Mouse (Mus musculus) midbrain, embryonic 11.5 days (tissue): Measurements from ENCODE around the gene Apc2. TPM values are rescaled to one million over a fixed set of nuclear protein-coding genes. Genes with fewer than 3 reads are reported as not detected.

Experiments
- ATAC-seq: fragments of 200-750 bp; cut with Nextera tagmentation; 2 replicates; pipeline ENCODE4 v1.8.0; 2017; ENCODE audit warnings: moderate TSS enrichment, moderate library complexity; ENCODE audit not compliant: low FRiP score
- DNase-seq: peaks from one replicate; pipeline ENCODE4 v3.0.0; 2015; ENCODE audit warnings: low spot score; ENCODE audit errors: missing footprints
- H3K27ac ChIP-seq: fragments of 300-500 bp; sonication (generic); 2 replicates; pipeline ENCODE4 v1.5.1; 2014; ENCODE audit warnings: low read depth, low read length
- H3K27me3 ChIP-seq: fragments of 300-500 bp; sonication (generic); 2 replicates; pipeline ENCODE4 v1.6.1; 2014; ENCODE audit warnings: mild to moderate bottlenecking, low read length, moderate library complexity, mixed read lengths; ENCODE audit not compliant: control insufficient read depth, insufficient read depth
- H3K36me3 ChIP-seq: fragments of 300-500 bp; sonication (generic); 2 replicates; pipeline ENCODE4 v1.6.1; 2014; ENCODE audit warnings: mild to moderate bottlenecking, low read length, moderate library complexity, mixed read lengths; ENCODE audit not compliant: control insufficient read depth, insufficient read depth
- H3K4me1 ChIP-seq: fragments of 300-500 bp; sonication (generic); 2 replicates; pipeline ENCODE4 v1.6.1; 2014; ENCODE audit warnings: low read length; ENCODE audit not compliant: control insufficient read depth, insufficient read depth
- H3K4me2 ChIP-seq: fragments of 300-500 bp; sonication (generic); 2 replicates; pipeline ENCODE4 v1.6.1; 2014; ENCODE audit warnings: mild to moderate bottlenecking, moderate library complexity
- H3K4me3 ChIP-seq: fragments of 300-500 bp; sonication (generic); 2 replicates; pipeline ENCODE4 v1.5.1; 2014; ENCODE audit warnings: low read depth, low read length
- H3K9ac ChIP-seq: fragments of 300-500 bp; sonication (generic); 2 replicates; pipeline ENCODE4 v1.6.1; 2014; ENCODE audit warnings: low read length
- H3K9me3 ChIP-seq: fragments of 300-500 bp; sonication (generic); 2 replicates; pipeline ENCODE4 v1.6.1; 2016; ENCODE audit warnings: low read length; ENCODE audit not compliant: control insufficient read depth
- WGBS: fragments of 180-500 bp; shearing (Covaris S2); extraction: QIAGEN DNeasy Blood & Tissue Kit; methylation state at CpG from one replicate; pipeline ENCODE4 v1.1.7; 2014; 5-methylcytosine and 5-hydroxymethylcytosine counted together
- polyA plus RNA-seq: library from polyadenylated mRNA; unstranded; fragments of >200 nt; fragmentation: Nextera tagmentation; extraction: Ambion mirVana; gene quantifications from 2 replicates; pipeline ENCODE4 v1.2.1, GENCODE M21; 2014

Apc2 gene
- polyA plus RNA-seq, 1 experiment from 2014 or later, result 63.4 TPM

DNA sequence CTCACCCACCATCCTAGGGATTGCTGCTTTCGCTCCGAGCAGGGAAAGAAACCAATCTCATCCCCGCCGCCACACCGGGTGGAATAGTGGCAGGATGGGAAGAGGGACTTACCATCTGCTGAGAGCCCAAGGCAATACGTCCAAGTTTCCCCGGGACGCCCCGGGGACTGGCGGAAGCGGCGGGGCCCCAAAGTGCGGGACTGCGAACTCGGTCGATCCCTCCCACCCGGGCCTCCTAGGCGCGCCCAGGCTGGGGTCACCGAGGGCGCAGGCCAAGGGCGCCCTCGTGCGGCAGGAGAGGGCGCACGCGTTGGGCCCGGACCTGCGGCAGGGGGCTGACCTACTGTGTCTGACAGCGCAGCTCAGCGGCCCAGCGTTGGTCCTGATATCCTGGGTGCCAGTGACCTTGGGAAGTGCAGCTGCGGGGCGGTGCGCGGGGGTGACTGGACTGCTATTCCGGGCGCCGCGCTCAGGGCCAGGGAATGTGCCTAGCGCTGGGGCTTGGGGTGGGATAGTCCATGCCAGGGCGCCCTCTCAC, 52.5 kb downstream of the Apc2 start, which contains the start of gene Adamtsl5:
Gene Adamtsl5 (minus strand): TSS at position 169 of the 538 bp plus-strand sequence.
- no peak within 1 kb of the TSS for H3K27ac ChIP-seq
- DNase-seq (peak; percentile 98), ATAC-seq (peak; percentile 62)
- no peaks in the 10 kb centered on the region for H3K36me3 ChIP-seq
- H3K27me3 ChIP-seq, result peaks cover 85% of the 10 kb centered on the region
- H3K9me3 ChIP-seq, result no peaks in the 10 kb centered on the region
- WGBS, result under 1% methylated on average over 42 of the region's 42 CpGs
- peaks cover 10% of the 10 kb centered on the region for H3K4me1 ChIP-seq
- peak within 1 kb of the TSS; percentile 20; the same call in 1 of the 2 replicates for H3K9ac ChIP-seq
- H3K4me2 ChIP-seq, result peak within 1 kb of the TSS; percentile 38
- peak within 1 kb of the TSS; percentile 15; the same call in 1 of the 2 replicates for H3K4me3 ChIP-seq

DNA sequence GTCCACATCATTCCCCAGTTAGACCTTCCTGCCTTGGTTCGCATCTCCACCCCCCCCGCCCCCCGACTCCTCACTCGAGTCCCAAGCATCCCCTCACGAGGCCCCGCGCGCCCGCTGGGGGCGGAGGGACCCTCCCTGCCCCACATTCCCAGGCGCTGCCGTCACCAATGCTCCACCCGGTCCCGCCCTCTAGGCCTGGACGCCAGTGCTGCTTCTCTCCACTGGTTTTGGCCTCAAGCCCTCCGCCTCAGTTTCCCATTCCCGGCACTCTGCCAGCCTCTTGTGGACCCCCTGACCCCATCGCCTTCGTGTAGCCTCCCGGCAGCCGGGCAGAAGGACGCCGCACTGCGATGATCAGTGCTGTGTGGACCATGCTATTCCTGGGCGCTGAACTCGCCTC, 53.2 kb downstream of the Apc2 start:
- H3K4me1 ChIP-seq, result peaks cover 9% of the 10 kb centered on the region
- H3K27ac ChIP-seq, result no peak overlapping the region
- ATAC-seq, result no peak
- H3K27me3 ChIP-seq, result peaks cover 80% of the 10 kb centered on the region
- H3K36me3 ChIP-seq, result no peaks in the 10 kb centered on the region
- no peak overlapping the region for H3K4me2 ChIP-seq
- no peaks in the 10 kb centered on the region for H3K9me3 ChIP-seq
- 11% methylated on average over 26 of the region's 26 CpGs for whole genome bisulfite sequencing
- H3K9ac ChIP-seq, result no peak overlapping the region
- no peak for DNase-seq
- H3K4me3 ChIP-seq, result no peak overlapping the region

DNA sequence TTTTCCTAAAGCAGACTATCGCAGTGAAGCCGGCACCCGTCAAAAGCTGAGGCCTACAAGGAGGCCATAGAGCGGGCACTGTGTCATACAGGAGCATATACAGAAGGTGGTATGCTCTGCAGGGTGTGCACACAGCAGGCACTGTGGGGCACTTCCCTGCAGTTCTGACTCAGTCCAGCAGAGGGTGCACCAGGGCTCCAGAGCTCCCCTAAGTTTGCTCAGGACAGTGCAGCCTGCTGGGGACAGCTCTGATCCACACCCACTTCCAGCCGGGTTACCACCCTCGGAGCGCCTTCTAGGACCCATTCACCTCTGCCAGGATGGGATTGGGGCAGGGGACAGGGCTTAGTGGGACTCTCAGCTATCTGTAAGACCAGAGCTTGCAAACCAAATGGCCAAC, 54.5 kb downstream of the Apc2 start:
- Histone ChIP-seq H3K27me3 (peaks cover 75% of the 10 kb centered on the region), H3K4me3 (no peak overlapping the region), H3K4me1 (peaks cover 4% of the 10 kb centered on the region), H3K27ac (no peak overlapping the region), H3K36me3 (no peaks in the 10 kb centered on the region), H3K4me2 (no peak overlapping the region), H3K9ac (no peak overlapping the region), H3K9me3 (no peaks in the 10 kb centered on the region)
- WGBS, result 5% methylated on average over 7 of the region's 7 CpGs
- DNase-seq (peak; percentile 99), ATAC-seq (peak; percentile 74)

DNA sequence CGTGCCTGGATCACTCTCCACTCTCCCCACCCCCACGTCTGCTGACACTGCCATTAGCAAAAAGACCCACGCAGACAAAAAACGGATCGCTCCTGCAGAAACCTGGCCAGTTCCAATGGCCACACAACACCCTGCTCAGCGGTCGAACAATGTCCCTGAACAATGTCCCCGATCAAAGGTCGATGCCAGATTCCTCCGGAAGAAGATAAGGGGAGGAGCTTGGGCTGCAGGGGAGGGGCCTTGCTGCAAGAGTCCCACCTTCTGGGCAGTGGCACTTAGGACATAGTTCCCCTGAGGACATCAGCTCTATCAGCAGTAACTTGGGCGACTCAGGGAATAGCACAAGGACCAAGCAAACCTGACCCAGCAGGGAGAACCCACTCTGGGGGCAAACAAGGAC, 56.1 kb downstream of the Apc2 start:
- no peak overlapping the region for H3K4me2 ChIP-seq
- H3K4me3 ChIP-seq, result no peak overlapping the region
- ATAC-seq, result no peak
- H3K27me3 ChIP-seq, result peaks cover 76% of the 10 kb centered on the region
- 27% methylated on average over 11 of the region's 11 CpGs for WGBS
- H3K4me1 ChIP-seq, result peaks cover 11% of the 10 kb centered on the region
- no peaks in the 10 kb centered on the region for H3K36me3 ChIP-seq
- no peak overlapping the region for H3K9ac ChIP-seq
- H3K9me3 ChIP-seq, result no peaks in the 10 kb centered on the region
- no peak for DNase-seq
- H3K27ac ChIP-seq, result no peak overlapping the region

DNA sequence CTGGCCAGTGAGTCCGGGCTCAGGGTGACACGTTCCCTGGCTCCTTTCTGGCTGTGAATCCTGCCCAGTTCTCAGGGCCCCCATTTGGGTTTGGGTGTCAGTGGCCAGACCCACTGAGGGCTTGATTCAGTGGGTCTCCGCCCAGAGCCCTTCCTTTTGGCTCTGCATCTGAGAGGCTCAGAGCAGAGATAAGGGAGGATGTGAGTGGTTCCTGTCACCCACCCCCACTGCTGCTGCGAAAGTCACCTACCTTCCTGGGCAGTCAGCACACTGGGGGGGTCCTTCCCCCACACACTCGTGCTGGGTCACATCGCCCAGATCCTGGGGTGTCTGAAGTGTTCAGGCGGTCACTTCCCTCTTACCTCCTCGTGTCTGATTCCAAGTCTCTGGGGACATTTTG, 57.0 kb downstream of the Apc2 start:
- H3K4me3 ChIP-seq, result no peak overlapping the region
- H3K36me3 ChIP-seq, result no peaks in the 10 kb centered on the region
- H3K9me3 ChIP-seq, result no peaks in the 10 kb centered on the region
- H3K4me2 ChIP-seq, result no peak overlapping the region
- no peak overlapping the region for H3K27ac ChIP-seq
- WGBS, result 68% methylated on average over 8 of the region's 8 CpGs
- peaks cover 11% of the 10 kb centered on the region for H3K4me1 ChIP-seq
- H3K27me3 ChIP-seq, result peaks cover 76% of the 10 kb centered on the region
- no peak for ATAC-seq
- H3K9ac ChIP-seq, result no peak overlapping the region
- DNase-seq, result no peak

DNA sequence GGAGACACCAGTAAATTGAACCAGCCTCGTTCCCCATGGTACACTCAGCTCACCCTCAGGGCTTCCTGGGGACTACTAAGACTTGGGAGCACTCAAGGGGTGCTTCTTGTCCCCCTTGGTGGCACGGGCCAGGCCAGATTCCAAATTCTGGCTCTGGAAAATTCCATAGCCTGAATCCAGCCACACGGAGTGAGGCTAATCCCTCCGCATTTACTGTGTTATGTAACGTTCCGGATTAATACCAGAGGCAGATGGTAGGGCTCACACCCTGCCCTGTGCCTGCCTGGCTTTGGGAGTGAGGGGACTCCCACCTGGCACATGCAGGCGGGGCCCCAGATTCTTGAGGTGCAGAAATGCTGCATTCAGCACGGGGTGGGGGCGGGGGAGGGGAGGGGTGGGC, 59.7 kb downstream of the Apc2 start:
- no peak for ATAC-seq
- no peak overlapping the region for H3K9ac ChIP-seq
- DNase-seq, result no peak
- peaks cover 64% of the 10 kb centered on the region for H3K27me3 ChIP-seq
- H3K9me3 ChIP-seq, result no peaks in the 10 kb centered on the region
- H3K4me3 ChIP-seq, result no peak overlapping the region
- 9% methylated on average over 8 of the region's 9 CpGs for WGBS
- no peak overlapping the region for H3K4me2 ChIP-seq
- no peak overlapping the region for H3K27ac ChIP-seq
- H3K36me3 ChIP-seq, result no peaks in the 10 kb centered on the region
- peaks cover 8% of the 10 kb centered on the region for H3K4me1 ChIP-seq

DNA sequence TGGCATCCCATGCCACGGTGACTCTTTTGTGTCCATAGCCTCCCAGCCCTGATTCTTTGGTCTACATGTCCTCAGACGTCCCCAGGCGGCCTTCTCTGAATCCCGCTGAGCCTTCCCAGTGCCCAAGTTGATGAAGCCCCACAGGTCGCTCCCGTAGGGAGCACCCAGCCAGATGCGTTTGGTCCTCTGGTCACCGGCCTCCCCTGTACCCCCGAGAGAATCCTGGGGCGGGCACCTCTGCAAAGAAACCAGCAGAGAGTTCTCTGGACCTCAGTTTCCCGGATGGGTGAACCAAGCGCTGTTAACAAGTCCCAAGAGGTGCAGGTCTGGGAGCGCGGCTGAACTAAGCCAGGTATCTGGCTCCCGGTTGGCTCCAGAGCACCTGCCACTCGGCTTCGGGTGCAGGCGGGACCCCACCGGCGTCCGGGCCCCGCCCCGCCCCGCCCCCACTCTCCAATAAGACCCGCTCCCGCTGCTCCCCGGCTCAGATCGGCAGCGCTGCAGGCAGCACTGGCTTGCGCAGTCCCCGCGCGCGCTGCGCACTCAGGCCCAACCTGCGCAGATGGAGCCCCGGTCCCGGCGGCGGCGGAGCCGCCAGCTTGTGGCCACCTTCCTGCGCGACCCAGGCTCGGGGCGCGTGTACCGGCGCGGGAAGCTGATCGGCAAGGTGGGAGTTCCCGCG, 60.4 kb downstream of the Apc2 start, which contains the start of gene Plk5:
Gene Plk5 (plus strand): TSS at position 459 of the 682 bp plus-strand sequence.
- Histone ChIP-seq H3K4me3 (peak within 1 kb of the TSS; percentile 20), H3K27me3 (peaks cover 60% of the 10 kb centered on the region), H3K4me2 (peak within 1 kb of the TSS; percentile 31), H3K9me3 (no peaks in the 10 kb centered on the region), H3K4me1 (peaks cover 8% of the 10 kb centered on the region), H3K36me3 (no peaks in the 10 kb centered on the region), H3K27ac (no peak within 1 kb of the TSS), H3K9ac (no peak within 1 kb of the TSS)
- WGBS, result under 1% methylated on average over 50 of the region's 53 CpGs
- DNase-seq, result no peak
- no peak for ATAC-seq

DNA sequence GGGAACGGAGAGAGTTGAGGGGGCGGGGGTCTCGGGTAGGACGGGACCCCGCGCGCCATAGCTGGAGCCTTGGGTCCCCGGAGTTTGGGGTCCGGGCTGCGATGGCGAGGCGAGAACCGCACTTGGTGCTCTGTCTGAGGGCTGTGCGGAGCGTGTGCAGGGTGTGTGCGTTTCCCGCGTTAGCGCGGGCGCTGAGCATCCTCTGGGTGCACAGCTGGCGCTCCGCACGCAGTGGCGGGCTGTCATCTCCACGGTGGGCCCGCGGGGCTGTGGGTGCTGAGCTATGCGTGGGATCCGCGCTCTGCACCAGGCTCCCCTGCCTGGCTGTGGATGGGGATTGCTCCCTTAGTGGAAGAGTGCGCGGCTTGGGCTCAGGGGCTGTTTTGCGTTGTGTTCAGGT, 61.0 kb downstream of the Apc2 start:
- WGBS, result 1% methylated on average over 34 of the region's 34 CpGs

DNA sequence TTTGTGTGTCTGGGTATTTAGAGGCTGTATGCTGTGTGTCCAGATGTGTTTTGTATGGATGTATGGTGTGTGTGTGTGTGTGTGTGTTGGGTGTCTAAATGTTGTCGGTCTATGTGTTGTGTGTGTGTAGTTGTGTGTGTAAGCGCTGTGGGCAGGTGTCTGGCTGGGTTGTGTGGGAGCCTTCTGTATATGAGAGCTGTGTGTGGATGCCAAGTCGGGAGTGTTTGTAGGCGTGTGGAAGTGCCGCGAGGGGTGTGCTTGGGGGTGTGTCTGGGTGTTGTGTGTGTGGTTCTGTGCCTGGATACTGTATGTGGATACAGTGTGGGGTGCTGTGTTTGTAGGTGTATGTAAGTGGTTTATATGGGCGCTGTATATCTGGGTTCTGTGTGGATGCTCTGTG, 61.6 kb downstream of the Apc2 start:
- ATAC-seq (no peak), DNase-seq (no peak)
- H3K9me3 ChIP-seq, result no peaks in the 10 kb centered on the region
- H3K36me3 ChIP-seq, result no peaks in the 10 kb centered on the region
- no peak overlapping the region for H3K4me3 ChIP-seq
- WGBS, result 39% methylated on average over 7 of the region's 7 CpGs
- no peak overlapping the region for H3K4me2 ChIP-seq
- no peak overlapping the region for H3K27ac ChIP-seq
- H3K9ac ChIP-seq, result no peak overlapping the region
- peaks cover 8% of the 10 kb centered on the region for H3K4me1 ChIP-seq
- peaks cover 55% of the 10 kb centered on the region for H3K27me3 ChIP-seq

More for the DNA sequence above, 61.0 kb downstream of the Apc2 start:
- Histone ChIP-seq H3K9me3 (no peaks in the 10 kb centered on the region), H3K27ac (no peak overlapping the region), H3K9ac (no peak overlapping the region), H3K4me3 (peak overlapping the region; percentile 20), H3K27me3 (peaks cover 58% of the 10 kb centered on the region), H3K36me3 (no peaks in the 10 kb centered on the region), H3K4me2 (peak overlapping the region; percentile 31), H3K4me1 (peaks cover 8% of the 10 kb centered on the region)
- ATAC-seq, result no peak
- no peak for DNase-seq
